Mouse (Mus musculus): ENCODE measurements around the gene Trim40. TPM values are rescaled to one million over a fixed set of nuclear protein-coding genes. Genes with fewer than 3 reads are reported as not detected.
A peak's percentile ranks its signal among the peaks of the same experiment; 100 is the strongest.

Gene Trim40
- polyA plus RNA-seq, 1 experiment from 2014 or later: 0.11 TPM

GRCm38 (mm10) chr17:36883350-36883749 is 6.6 kb downstream of the Trim40 start:
- Histone ChIP-seq H3K4me1 (ENCODE audit: control insufficient read depth, insufficient read depth, low read length) (no peaks in the 10 kb centered on the region), H3K4me2 (ENCODE audit: low read depth, low read length) (no peak overlapping the region), H3K9ac (ENCODE audit: low read length) (no peak overlapping the region), H3K27ac (ENCODE audit: low read length) (no peak overlapping the region), H3K9me3 (replicated peaks; ENCODE audit: control insufficient read depth, low read length) (no peaks in the 10 kb centered on the region), H3K27me3 (ENCODE audit: control insufficient read depth, insufficient read depth, low read length) (no peaks in the 10 kb centered on the region), H3K36me3 (ENCODE audit: control insufficient read depth, insufficient read depth) (no peaks in the 10 kb centered on the region), H3K4me3 (ENCODE audit: low read length) (no peak overlapping the region)
- ATAC-seq (replicated peaks; ENCODE audit: extremely low read depth, insufficient read depth, low FRiP score): no peak
- 45% methylated on average over 2 of the region's 2 CpGs for WGBS

DNA sequence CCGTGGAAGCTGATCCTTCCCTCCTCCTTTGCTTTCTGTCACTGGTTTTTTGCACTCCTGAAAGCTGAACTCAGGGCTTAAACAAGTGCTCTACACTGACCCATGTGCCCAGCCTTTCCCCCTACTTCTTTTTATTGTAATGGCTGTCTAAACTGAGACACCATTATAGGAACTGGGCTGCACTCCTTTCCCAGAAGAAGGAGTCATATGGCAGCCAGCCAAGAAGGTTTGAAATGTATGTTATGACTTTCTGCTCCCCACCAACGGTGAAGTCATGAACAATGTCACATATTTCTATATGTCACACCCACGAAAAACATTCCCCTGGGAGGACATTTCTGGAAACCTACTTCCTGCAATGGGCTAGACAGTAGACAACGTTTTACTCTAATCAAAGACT is 15.3 kb downstream of the Trim40 start:
- no peak for ATAC-seq (replicated peaks; ENCODE audit: extremely low read depth, insufficient read depth, low FRiP score)
- Histone ChIP-seq H3K4me3 (ENCODE audit: low read length) (no peak overlapping the region), H3K4me2 (ENCODE audit: low read depth, low read length) (no peak overlapping the region), H3K27ac (ENCODE audit: low read length) (no peak overlapping the region), H3K9ac (ENCODE audit: low read length) (no peak overlapping the region), H3K27me3 (ENCODE audit: control insufficient read depth, insufficient read depth, low read length) (no peaks in the 10 kb centered on the region; the same call in 1 of the 2 replicates), H3K9me3 (replicated peaks; ENCODE audit: control insufficient read depth, low read length) (no peaks in the 10 kb centered on the region), H3K4me1 (ENCODE audit: control insufficient read depth, insufficient read depth, low read length) (no peaks in the 10 kb centered on the region), H3K36me3 (ENCODE audit: control insufficient read depth, insufficient read depth) (no peaks in the 10 kb centered on the region)
- 37% methylated on average over 4 of the region's 4 CpGs for WGBS

- no peak overlapping the region for H3K9ac ChIP-seq (ENCODE audit: low read length)
- H3K4me1 ChIP-seq (ENCODE audit: control insufficient read depth, insufficient read depth, low read length): no peaks in the 10 kb centered on the region
- no peak overlapping the region for H3K4me2 ChIP-seq (ENCODE audit: low read depth, low read length)
- no peaks in the 10 kb centered on the region for H3K9me3 ChIP-seq (replicated peaks; ENCODE audit: control insufficient read depth, low read length)
- ATAC-seq (replicated peaks; ENCODE audit: extremely low read depth, insufficient read depth, low FRiP score): no peak
- H3K4me3 ChIP-seq (ENCODE audit: low read length): no peak overlapping the region
- peaks cover 16% of the 10 kb centered on the region for H3K27me3 ChIP-seq (ENCODE audit: control insufficient read depth, insufficient read depth, low read length)
- H3K27ac ChIP-seq (ENCODE audit: low read length): no peak overlapping the region
- no peaks in the 10 kb centered on the region for H3K36me3 ChIP-seq (ENCODE audit: control insufficient read depth, insufficient read depth)
- WGBS: 60% methylated on average over 25 of the region's 25 CpGs
Observed at GRCm38 (mm10) chr17:36869955-36870810, 19.7 kb downstream of the Trim40 start.

DNA sequence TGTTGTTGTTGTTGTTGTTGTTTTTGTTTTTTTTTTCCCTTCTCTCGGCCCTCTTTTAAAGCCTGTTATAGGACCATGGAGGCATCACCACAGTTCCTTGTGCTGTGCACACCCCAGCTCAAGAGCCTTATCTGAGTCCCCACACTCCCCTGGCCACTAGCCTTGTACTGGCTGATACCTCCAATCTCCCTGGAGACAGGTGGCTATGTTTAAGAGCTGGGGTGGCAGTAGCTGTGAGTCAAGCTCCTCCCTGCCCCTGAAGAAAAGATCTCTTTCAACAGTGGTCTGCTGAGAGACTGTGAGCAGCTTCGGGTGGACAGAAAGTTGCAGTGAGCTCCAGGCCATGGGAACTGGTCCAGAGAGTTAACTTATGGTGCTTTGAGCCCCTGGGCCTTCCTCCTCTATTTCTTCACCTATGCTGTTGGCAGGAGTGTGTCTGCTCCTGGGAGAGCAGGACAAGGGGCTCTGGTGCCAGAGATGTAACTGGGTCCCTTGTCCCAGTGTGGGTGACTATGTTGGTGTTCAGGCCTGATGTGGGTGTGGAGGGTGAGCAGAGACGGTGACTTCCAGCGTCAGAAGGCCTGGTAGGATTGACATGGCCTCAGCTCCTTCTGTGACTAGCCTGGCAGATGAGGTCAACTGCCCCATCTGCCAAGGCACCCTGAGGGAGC is 20.5 kb downstream of the Trim40 start, which contains the start of gene Trim10:
Trim10 (plus strand) TSS at position 291 of the 671 bp plus-strand sequence.
- H3K27ac ChIP-seq (ENCODE audit: low read length): no peak within 1 kb of the TSS
- H3K4me2 ChIP-seq (ENCODE audit: low read depth, low read length): no peak within 1 kb of the TSS
- no peak within 1 kb of the TSS for H3K9ac ChIP-seq (ENCODE audit: low read length)
- no peaks in the 10 kb centered on the region for H3K9me3 ChIP-seq (replicated peaks; ENCODE audit: control insufficient read depth, low read length)
- H3K36me3 ChIP-seq (ENCODE audit: control insufficient read depth, insufficient read depth): no peaks in the 10 kb centered on the region
- peaks cover 20% of the 10 kb centered on the region for H3K27me3 ChIP-seq (ENCODE audit: control insufficient read depth, insufficient read depth, low read length)
- ATAC-seq (replicated peaks; ENCODE audit: extremely low read depth, insufficient read depth, low FRiP score): no peak
- 79% methylated on average over 4 of the region's 4 CpGs for WGBS
- H3K4me1 ChIP-seq (ENCODE audit: control insufficient read depth, insufficient read depth, low read length): no peaks in the 10 kb centered on the region
- no peak within 1 kb of the TSS for H3K4me3 ChIP-seq (ENCODE audit: low read length)

DNA sequence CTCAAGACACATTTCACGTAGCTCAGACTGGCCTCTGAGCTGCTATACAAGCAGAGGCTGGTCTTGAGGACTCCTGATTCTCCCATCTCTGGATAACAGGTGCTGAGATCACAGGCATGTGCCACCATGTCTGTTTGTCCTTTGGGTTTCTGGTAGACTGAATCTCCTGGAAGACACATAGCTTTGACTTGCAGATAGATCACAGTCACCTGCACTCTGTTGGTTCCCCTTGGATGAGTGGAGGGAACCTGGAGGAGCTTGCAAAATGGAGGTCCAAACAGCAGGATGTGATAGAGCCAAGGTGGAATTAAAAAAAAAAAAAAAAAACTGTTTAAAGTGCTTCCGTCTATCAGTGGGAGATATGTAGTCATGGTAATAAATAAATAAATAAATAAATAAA is 21.1 kb downstream of the Trim40 start:
- Histone ChIP-seq H3K4me2 (ENCODE audit: low read depth, low read length) (no peak overlapping the region), H3K27ac (ENCODE audit: low read length) (no peak overlapping the region), H3K36me3 (ENCODE audit: control insufficient read depth, insufficient read depth) (no peaks in the 10 kb centered on the region), H3K9ac (ENCODE audit: low read length) (no peak overlapping the region), H3K4me1 (ENCODE audit: control insufficient read depth, insufficient read depth, low read length) (no peaks in the 10 kb centered on the region), H3K27me3 (ENCODE audit: control insufficient read depth, insufficient read depth, low read length) (peaks cover 20% of the 10 kb centered on the region), H3K9me3 (replicated peaks; ENCODE audit: control insufficient read depth, low read length) (no peaks in the 10 kb centered on the region), H3K4me3 (ENCODE audit: low read length) (no peak overlapping the region)
- no peak for ATAC-seq (replicated peaks; ENCODE audit: extremely low read depth, insufficient read depth, low FRiP score)
- WGBS: 77% methylated on average over 2 of the region's 2 CpGs

DNA sequence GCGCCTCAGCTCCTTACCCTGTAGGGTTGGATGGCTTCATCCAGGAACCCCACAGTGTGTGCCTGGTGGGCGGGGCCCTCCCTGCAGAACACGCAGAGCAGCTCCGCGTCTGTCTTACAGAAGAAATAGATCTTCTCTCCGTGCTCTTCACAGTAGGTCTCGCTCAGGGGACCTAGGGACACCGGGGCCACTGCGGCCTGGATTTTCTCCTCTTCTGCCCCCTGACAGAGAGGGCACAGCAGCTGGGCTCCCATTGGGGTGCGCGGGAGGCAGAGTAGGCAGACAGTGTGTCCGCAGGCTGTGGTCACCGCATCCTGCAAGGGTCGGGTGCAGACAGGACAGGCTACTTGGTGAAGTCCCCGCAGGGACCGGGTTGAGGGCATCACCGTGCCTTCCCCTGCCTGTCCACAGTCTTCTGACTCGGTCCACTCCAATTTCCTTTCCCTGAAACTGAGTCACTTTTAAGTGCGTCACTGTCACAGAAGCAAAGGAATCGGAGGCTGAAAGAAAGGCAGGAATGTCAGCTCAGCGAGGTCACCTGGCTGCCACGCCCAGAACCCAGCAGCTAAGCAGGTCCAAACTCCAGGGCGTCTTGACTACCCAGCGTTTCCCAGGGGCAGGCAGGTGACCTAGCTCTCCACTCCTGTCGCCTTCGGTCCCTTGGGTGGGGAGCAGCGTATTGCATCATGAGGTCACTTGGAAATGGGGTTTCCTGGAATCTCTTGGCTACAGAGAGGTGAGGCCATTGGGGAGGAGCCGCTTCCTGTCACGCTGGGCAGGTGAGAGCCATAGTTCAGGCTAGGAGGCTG is 23.0 kb downstream of the Trim40 start, which contains the start of gene Trim15:
Trim15 (minus strand) TSS at position 492 of the 809 bp plus-strand sequence.
- Histone ChIP-seq H3K27ac (ENCODE audit: low read length) (no peak within 1 kb of the TSS), H3K4me3 (ENCODE audit: low read length) (no peak within 1 kb of the TSS), H3K4me2 (ENCODE audit: low read depth, low read length) (peak within 1 kb of the TSS; percentile 39), H3K27me3 (ENCODE audit: control insufficient read depth, insufficient read depth, low read length) (peaks cover 20% of the 10 kb centered on the region), H3K4me1 (ENCODE audit: control insufficient read depth, insufficient read depth, low read length) (no peaks in the 10 kb centered on the region), H3K9ac (ENCODE audit: low read length) (no peak within 1 kb of the TSS), H3K36me3 (ENCODE audit: control insufficient read depth, insufficient read depth) (no peaks in the 10 kb centered on the region), H3K9me3 (replicated peaks; ENCODE audit: control insufficient read depth, low read length) (no peaks in the 10 kb centered on the region)
- no peak for ATAC-seq (replicated peaks; ENCODE audit: extremely low read depth, insufficient read depth, low FRiP score)
- WGBS: 12% methylated on average over 29 of the region's 29 CpGs

GRCm38 (mm10) chr17:36861680-36862079 is 28.2 kb downstream of the Trim40 start:
- 56% methylated on average over 2 of the region's 2 CpGs for WGBS
- Histone ChIP-seq H3K9me3 (replicated peaks; ENCODE audit: control insufficient read depth, low read length) (no peaks in the 10 kb centered on the region), H3K4me1 (ENCODE audit: control insufficient read depth, insufficient read depth, low read length) (no peaks in the 10 kb centered on the region), H3K27ac (ENCODE audit: low read length) (no peak overlapping the region), H3K4me3 (ENCODE audit: low read length) (no peak overlapping the region), H3K27me3 (ENCODE audit: control insufficient read depth, insufficient read depth, low read length) (peaks cover 12% of the 10 kb centered on the region), H3K36me3 (ENCODE audit: control insufficient read depth, insufficient read depth) (peaks cover 19% of the 10 kb centered on the region), H3K4me2 (ENCODE audit: low read depth, low read length) (no peak overlapping the region), H3K9ac (ENCODE audit: low read length) (no peak overlapping the region)
- ATAC-seq (replicated peaks; ENCODE audit: extremely low read depth, insufficient read depth, low FRiP score): no peak

- Histone ChIP-seq H3K27me3 (ENCODE audit: control insufficient read depth, insufficient read depth, low read length) (no peaks in the 10 kb centered on the region), H3K4me3 (ENCODE audit: low read length) (no peak overlapping the region), H3K4me2 (ENCODE audit: low read depth, low read length) (no peak overlapping the region), H3K9me3 (replicated peaks; ENCODE audit: control insufficient read depth, low read length) (no peaks in the 10 kb centered on the region), H3K36me3 (ENCODE audit: control insufficient read depth, insufficient read depth) (peaks cover 32% of the 10 kb centered on the region), H3K4me1 (ENCODE audit: control insufficient read depth, insufficient read depth, low read length) (no peaks in the 10 kb centered on the region), H3K9ac (ENCODE audit: low read length) (no peak overlapping the region), H3K27ac (ENCODE audit: low read length) (no peak overlapping the region)
- WGBS: 86% methylated on average over 3 of the region's 3 CpGs
- ATAC-seq (replicated peaks; ENCODE audit: extremely low read depth, insufficient read depth, low FRiP score): no peak
Observed at GRCm38 (mm10) chr17:36858181-36858580, 31.7 kb downstream of the Trim40 start.

Data from heart, embryonic 16.5 days (tissue).